Mouse (Mus musculus): Measurements from ENCODE around the gene Tmem39a.

DNA sequence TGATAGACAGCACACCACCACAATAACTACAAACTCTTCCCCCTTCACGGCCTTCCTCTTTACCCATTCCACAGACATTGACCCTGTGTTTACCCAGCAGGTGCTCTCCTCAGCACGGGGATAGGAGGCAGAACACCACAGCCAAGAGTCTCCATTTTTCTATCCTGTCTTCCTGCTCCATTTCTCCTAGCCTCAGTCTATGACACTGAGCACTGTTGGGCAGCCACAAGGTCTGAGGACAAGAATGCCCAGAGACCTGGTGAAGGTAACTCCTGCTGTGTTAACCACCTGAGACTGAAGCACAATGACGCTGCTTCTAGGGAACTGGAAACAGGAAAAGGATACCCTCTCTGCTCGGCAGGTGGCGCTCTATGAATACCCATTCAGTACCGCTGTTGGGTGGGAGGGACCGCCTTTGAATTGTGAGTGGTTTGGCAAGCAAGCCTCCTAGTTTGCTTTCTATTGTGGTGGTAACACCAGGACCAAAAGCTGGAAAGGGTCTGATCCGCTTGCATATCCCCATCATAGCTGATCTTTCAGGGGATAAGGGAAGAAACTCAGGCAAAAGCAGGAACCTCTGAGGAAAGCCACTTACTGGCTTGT lies 21.9 kb upstream of the Tmem39a start:
- TF ChIP-seq CTCF (IDR thresholded peaks at IDR 0.05; ENCODE audit: low read depth) = peak; percentile 91
- TF ChIP-seq EP300 (IDR thresholded peaks at IDR 0.05; ENCODE audit: low read depth) = no peak
